Mouse (Mus musculus): ENCODE results near the gene Cox6b1. TPM values are rescaled to one million over a fixed set of nuclear protein-coding genes. Genes with fewer than 3 reads are reported as not detected.

Gene Cox6b1
- polyA plus RNA-seq (2017; shearing (Covaris generic)) = 445 TPM

DNA sequence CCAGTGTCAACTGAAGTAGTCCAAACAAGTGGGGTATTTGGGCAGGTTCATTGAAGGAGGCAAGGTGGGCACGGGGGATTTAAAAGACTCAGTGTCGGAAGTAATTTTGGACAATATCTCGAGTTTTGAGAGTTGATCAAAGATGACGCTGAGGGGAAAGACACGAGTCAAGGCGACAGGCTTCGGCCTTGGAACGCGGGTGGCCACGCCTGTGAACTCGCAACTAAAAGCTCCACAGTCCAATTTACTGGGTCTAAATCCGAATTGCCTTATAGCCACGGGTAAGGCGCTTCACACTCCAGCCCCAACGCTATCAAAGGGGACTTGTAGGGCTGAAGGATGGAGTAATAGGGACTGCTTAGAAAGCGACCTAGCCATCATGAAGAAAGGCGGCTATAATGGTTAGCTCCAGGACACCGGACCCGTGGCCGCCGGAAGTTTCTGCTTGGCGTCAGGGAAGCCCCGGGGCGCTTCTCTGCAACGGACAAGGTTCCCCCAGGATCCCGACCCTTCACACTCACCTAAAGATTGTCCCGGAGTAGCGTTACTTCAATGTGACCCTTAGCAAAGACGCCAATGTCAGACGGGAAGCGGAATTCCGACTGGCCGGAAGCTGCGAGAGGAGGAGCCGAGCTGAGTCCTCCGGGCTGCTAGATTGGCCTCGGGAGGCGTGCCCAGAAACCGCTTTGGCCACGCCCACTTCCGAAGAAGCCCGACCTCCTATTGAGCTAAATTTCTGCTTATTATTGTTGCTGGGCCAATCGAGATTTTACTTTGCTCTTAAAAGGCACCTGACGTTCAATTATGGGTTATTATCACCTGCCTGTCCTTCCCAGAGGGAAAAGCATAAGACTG lies at the start of gene Cox6b1:
Gene Cox6b1 (minus strand): TSS at position 622 of the 855 bp plus-strand sequence.

DNA sequence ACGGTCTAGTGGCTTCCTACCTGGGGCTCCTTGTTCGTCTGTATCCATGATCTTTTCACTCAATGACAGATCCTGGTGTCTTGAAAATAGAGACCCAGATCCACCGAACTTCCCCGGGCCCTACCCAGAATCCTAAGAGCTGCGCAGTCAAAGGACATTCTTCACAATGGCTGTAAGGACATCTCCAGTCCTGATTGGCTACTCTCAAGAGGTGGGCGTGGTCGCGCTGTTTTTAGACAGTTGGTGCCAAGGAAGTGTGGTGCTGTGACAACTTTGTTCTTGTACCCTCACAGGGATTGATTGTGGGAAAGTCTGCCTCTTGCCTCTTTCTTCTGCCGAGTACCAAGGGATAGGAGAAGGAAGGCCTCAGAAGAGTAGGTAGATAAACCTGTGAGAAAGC lies 45.5 kb upstream of the Cox6b1 start, which contains the start of gene Pmis2:
Gene Pmis2 (minus strand): TSS at position 126 of the 400 bp plus-strand sequence.

DNA sequence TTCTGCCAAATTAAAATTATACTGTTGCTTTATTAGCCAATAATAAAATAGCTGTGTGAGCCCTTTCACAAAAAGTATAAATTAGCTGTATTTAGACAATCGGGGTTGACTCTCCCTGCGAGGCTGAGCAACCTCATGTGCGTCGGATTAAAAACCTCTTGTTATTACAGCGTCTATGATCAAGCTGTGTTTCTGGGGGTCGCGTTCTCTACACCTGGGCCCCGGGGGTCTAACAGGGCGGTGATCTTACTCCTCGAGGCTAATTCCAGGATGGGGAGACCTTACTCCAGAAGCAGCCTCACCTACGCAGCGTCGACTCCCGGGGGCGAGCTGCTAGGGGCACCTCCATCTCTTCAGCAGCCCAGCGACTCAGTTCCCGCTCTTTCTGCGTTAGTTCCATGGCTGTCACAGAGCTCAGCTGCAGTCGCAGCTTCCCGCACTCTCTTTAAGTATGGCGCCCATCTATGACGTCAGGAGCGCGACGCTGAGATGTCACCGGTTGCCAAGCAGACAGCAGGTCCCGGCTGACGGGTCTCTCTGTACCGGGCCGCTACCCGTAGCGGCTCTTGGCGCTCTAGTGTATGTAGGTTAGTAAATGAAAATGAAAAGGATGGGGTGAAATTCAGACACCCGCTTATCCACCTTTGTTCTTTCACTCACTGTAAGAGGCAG lies 38.7 kb upstream of the Cox6b1 start, which contains the start of gene Haus5:
Gene Haus5 (minus strand): TSS at position 466 of the 672 bp plus-strand sequence.

DNA sequence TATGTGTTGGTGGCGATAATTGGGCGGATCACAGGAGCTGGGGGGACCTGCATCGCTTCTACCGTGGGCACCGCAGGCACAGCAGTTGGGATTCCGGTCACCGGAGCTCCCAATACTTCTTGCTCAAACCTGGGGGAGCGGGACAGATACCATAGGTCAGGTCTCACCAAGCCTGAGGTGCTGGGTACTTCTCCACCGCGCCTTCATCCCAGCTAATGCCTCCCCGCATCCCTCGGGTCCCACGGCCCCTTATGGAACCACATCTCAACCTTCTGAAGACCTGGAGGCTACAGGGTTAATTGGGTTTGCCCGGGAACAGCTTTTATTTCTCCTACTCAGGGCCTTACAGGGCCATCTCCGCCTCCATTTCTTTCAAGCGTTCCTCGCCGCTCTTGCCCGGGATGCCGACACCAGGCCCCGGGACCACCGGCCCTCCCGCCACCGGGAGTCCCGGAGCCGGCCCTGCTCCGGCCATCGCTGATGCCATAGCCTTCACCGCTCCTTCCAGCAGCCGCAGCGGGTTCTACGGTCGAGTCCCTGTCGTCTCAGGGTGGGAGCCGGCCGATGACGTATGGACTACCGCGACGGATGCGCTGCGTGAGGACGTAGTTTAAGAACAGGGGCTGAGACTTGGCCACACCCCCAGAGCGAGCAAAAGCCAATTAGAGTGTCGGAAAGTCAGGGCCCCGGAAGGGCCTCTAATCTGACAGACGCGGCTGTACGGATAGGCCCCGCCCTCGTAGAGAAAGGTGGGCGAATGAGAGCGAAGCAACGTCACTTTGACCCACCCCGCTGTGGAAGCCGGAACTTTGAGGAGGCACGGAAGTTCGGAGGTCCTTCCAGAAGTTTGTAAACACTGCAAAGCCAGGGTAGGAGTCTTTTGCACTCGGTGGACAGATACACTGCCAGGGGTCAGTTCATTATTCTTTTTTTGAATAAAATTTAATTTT lies 23.9 kb upstream of the Cox6b1 start, which contains the start of gene Rbm42:
Gene Rbm42 (minus strand): TSS at position 727 of the 950 bp plus-strand sequence.

DNA sequence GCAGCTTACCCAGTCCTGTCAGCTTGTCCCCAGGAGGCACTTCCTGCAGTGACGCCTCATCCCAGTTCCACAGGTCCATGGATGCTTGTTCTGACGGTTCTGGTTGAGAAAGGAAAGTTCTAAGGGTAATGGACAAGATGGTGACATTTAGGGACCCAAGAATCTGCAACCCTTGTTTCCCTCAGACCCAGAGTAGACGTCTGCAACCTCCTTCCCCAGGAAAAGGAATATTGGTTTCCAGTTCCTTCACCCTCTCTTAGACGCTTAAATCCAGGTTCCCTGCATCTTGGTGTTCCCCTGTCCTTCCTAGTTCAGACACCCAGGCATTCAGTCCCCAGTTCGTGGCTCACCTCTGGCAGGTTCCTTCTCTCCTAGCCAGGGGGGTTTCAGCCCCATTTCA lies 9.8 kb upstream of the Cox6b1 start, which contains the start of gene Etv2:
Gene Etv2 (minus strand): TSS at position 101 of the 400 bp plus-strand sequence.

DNA sequence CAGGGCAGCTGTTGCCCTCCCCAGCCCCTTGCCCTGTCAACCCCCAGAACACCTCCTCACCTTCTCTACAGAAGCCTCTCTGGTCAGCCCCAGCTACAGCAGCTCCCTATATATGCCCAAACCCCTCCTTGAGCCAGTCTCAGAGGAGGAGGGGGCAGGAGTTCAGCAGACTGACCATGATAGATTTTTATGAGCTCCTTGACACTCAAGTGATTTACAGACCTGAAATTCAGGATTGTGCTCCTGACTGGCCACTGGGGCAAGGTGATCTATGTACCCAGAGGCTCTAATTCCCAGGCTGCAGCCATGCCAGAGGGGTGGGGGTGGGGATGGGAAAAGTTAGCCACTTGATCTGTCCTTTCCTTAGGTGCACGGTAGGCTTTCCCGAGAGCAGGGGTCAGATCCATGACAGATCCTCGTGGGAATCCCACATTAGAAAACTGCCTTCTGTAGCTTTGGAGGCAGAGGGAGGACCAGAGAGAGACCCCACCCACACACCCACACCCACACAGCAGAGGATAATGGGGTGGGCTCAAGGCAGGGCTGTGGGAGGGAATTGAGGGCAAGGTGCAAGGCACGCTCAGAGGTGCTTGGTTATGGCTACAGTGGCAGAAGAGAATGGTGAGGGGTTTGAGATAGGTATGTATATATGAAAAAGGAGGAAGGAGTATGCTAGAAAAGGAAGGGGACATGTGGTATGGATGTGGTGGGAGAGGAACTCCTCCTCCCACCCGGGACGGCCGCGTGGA lies 13.1 kb downstream of the Cox6b1 start, which contains the start of gene Upk1a:
Gene Upk1a (minus strand): TSS at position 194 of the 749 bp plus-strand sequence.

DNA sequence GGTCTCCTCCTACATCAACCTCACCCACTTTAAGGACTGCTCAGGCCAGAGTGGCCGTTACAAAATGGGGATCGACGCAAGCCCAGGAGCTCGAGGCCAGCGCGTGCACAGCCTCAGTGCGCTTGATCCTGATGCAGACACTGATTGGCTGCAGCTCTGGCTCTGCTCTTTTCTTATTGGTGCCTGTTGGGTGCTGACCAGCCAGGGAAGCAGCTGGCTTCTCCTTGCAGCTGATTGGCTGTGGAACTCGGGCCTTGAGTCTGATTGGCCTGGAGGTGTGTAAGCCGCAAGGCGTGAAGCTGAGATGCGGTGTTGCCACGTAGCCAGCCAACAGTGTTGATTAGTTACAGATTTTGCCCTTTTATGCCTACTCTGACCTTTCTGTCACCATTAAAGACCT lies 27.2 kb downstream of the Cox6b1 start, which contains the start of gene Zbtb32:
Gene Zbtb32 (minus strand): TSS at position 124 of the 400 bp plus-strand sequence.

DNA sequence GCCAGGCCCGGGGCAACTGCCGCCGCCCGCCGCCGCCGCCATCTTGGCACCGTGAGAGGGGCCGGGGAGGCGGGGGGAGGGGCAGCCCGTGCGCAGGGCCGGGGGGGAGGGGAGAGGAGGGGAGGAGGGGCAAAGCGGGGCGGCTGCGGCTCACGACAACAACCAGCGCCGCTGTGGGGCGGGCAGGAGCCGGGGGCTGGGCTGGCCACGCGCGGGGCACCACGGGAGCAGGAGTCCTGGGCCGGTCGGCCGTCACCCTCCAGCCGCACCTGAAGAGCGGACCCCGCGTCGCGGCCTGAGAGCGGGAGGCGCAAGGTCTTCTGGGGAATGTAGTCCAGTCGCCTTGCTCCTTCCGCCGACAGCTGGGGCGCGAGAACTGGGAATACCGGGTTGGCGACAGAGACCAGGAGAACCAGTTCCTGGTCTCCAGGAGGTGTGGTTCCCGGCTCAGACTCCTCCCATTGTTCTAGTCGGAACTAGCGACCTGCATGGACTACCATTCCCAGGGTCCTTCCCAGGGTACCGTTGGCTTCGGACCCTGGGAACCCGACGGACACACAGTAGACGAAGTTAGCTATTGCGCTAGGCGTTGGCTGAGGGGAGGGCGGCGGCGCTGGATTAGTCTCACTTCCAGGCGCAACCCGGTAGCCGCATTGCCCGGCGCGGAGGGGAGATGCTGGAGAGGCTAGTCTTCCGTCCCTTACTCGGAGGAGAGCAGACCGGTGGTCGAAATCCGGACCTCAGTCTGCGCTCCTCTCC lies 37.1 kb downstream of the Cox6b1 start, which contains the start of gene Kmt2b:
Gene Kmt2b (minus strand): TSS at position 51 of the 759 bp plus-strand sequence.

Other genes starting within 250 kb of the Cox6b1 start
- not detected for gene Tyrobp, start 212.4 kb downstream of the Cox6b1 start, polyA plus RNA-seq (2017; shearing (Covaris generic))
- gene Hcst, start 206.3 kb downstream of the Cox6b1 start, polyA plus RNA-seq (2017; shearing (Covaris generic)) = 749 TPM
- gene Nfkbid, start 204.4 kb downstream of the Cox6b1 start, polyA plus RNA-seq (2017; shearing (Covaris generic)) = 888 TPM
- gene Aplp1, start 180.6 kb downstream of the Cox6b1 start, polyA plus RNA-seq (2017; shearing (Covaris generic)) = 24.5 TPM
- not detected for gene Kirrel2, start 168.5 kb downstream of the Cox6b1 start, polyA plus RNA-seq (2017; shearing (Covaris generic))
- gene Nphs1, start 167.8 kb downstream of the Cox6b1 start, polyA plus RNA-seq (2017; shearing (Covaris generic)) = 0.22 TPM
- gene Prodh2, start 132.5 kb downstream of the Cox6b1 start, polyA plus RNA-seq (2017; shearing (Covaris generic)) = not detected
- gene Arhgap33, start 91.1 kb downstream of the Cox6b1 start, polyA plus RNA-seq (2017; shearing (Covaris generic)) = 1.1 TPM
- gene Hspb6, start 74.0 kb downstream of the Cox6b1 start, polyA plus RNA-seq (2017; shearing (Covaris generic)) = 5.0 TPM
- gene Proser3, start 73.9 kb downstream of the Cox6b1 start, polyA plus RNA-seq (2017; shearing (Covaris generic)) = 2.2 TPM
- 49.3 TPM for gene Lin37, start 66.3 kb downstream of the Cox6b1 start, polyA plus RNA-seq (2017; shearing (Covaris generic))
- 90.7 TPM for gene U2af1l4, start 62.9 kb downstream of the Cox6b1 start, polyA plus RNA-seq (2017; shearing (Covaris generic))
- 54.0 TPM for gene Gm49396, start 62.8 kb downstream of the Cox6b1 start, polyA plus RNA-seq (2017; shearing (Covaris generic))
- gene Psenen, start 62.5 kb downstream of the Cox6b1 start, polyA plus RNA-seq (2017; shearing (Covaris generic)) = 150 TPM
- 67.5 TPM for gene Igflr1, start 60.7 kb downstream of the Cox6b1 start, polyA plus RNA-seq (2017; shearing (Covaris generic))
- 11.1 TPM for gene Kmt2b, start 37.4 kb downstream of the Cox6b1 start, polyA plus RNA-seq (2017; shearing (Covaris generic))
- 16.9 TPM for gene Zbtb32, start 27.2 kb downstream of the Cox6b1 start, polyA plus RNA-seq (2017; shearing (Covaris generic))
- gene Upk1a, start 13.3 kb downstream of the Cox6b1 start, polyA plus RNA-seq (2017; shearing (Covaris generic)) = 0.62 TPM
- gene Etv2, start 9.7 kb upstream of the Cox6b1 start, polyA plus RNA-seq (2017; shearing (Covaris generic)) = not detected
- gene Rbm42, start 24.2 kb upstream of the Cox6b1 start, polyA plus RNA-seq (2017; shearing (Covaris generic)) = 238 TPM
- gene Haus5, start 38.8 kb upstream of the Cox6b1 start, polyA plus RNA-seq (2017; shearing (Covaris generic)) = 47.1 TPM
- gene Pmis2, start 45.5 kb upstream of the Cox6b1 start, polyA plus RNA-seq (2017; shearing (Covaris generic)) = not detected
- gene 2200002J24Rik, start 72.8 kb upstream of the Cox6b1 start, polyA plus RNA-seq (2017; shearing (Covaris generic)) = not detected
- not detected for gene Atp4a, start 86.1 kb upstream of the Cox6b1 start, polyA plus RNA-seq (2017; shearing (Covaris generic))
- 66.4 TPM for gene Tmem147, start 103.4 kb upstream of the Cox6b1 start, polyA plus RNA-seq (2017; shearing (Covaris generic))
- gene Gapdhs, start 117.5 kb upstream of the Cox6b1 start, polyA plus RNA-seq (2017; shearing (Covaris generic)) = 1.1 TPM
- 1.2 TPM for gene Sbsn, start 125.3 kb upstream of the Cox6b1 start, polyA plus RNA-seq (2017; shearing (Covaris generic))
- gene Dmkn, start 137.6 kb upstream of the Cox6b1 start, polyA plus RNA-seq (2017; shearing (Covaris generic)) = not detected
- gene Krtdap, start 161.7 kb upstream of the Cox6b1 start, polyA plus RNA-seq (2017; shearing (Covaris generic)) = not detected
- gene Ffar2, start 197.6 kb upstream of the Cox6b1 start, polyA plus RNA-seq (2017; shearing (Covaris generic)) = 0.27 TPM
- not detected for gene Ffar3, start 230.0 kb upstream of the Cox6b1 start, polyA plus RNA-seq (2017; shearing (Covaris generic))
- gene Ffar1, start 235.4 kb upstream of the Cox6b1 start, polyA plus RNA-seq (2017; shearing (Covaris generic)) = not detected